Mouse (Mus musculus) kidney, adult 10 weeks (tissue): ENCODE measurements around the gene Rbm42. TPM values are rescaled to one million over a fixed set of nuclear protein-coding genes. Genes with fewer than 3 reads are reported as not detected.

Experiments
- polyA plus RNA-seq: library from polyadenylated mRNA; stranded (reverse); fragments of 350-450 nt; fragmentation: Illumina TruSeq; extraction: RNeasy Lipid Tissue Mini Kit (QIAGEN cat#74804); gene quantifications from one replicate; pipeline ENCODE4 v1.2.3, GENCODE M21; 2014; ENCODE audit warnings: low read depth, low replicate concordance

Rbm42 gene
- polyA plus RNA-seq: 0.40 TPM

GRCm38 (mm10) chr7:30649591-30650540 lies at the start of gene Rbm42:
TSS of gene Rbm42 (minus strand) at chr7:30650317.

GRCm38 (mm10) chr7:30698589-30698988 lies 48.5 kb upstream of the Rbm42 start, which contains the start of gene 2200002J24Rik:
TSS of gene 2200002J24Rik (plus strand) at chr7:30698926.

GRCm38 (mm10) chr7:30671480-30671879 lies 21.4 kb upstream of the Rbm42 start, which contains the start of gene Pmis2:
TSS of gene Pmis2 (minus strand) at chr7:30671605.

GRCm38 (mm10) chr7:30664529-30665200 lies 14.5 kb upstream of the Rbm42 start, which contains the start of gene Haus5:
TSS of gene Haus5 (minus strand) at chr7:30664994.

GRCm38 (mm10) chr7:30635752-30636151 lies 14.4 kb downstream of the Rbm42 start, which contains the start of gene Etv2:
TSS of gene Etv2 (minus strand) at chr7:30635852.

GRCm38 (mm10) chr7:30625530-30626384 lies 24.4 kb downstream of the Rbm42 start, which contains the start of gene Cox6b1:
TSS of gene Cox6b1 (minus strand) at chr7:30626151.

GRCm38 (mm10) chr7:30612654-30613402 lies 37.3 kb downstream of the Rbm42 start, which contains the start of gene Upk1a:
TSS of gene Upk1a (minus strand) at chr7:30612847.

GRCm38 (mm10) chr7:30598786-30599185 lies 51.3 kb downstream of the Rbm42 start, which contains the start of gene Zbtb32:
TSS of gene Zbtb32 (minus strand) at chr7:30598909.

Other genes starting within 250 kb of the Rbm42 start
- 0.97 TPM for gene Tyrobp, start 236.6 kb downstream of the Rbm42 start, polyA plus RNA-seq
- gene Hcst, start 230.5 kb downstream of the Rbm42 start, polyA plus RNA-seq: not detected
- gene Nfkbid, start 228.6 kb downstream of the Rbm42 start, polyA plus RNA-seq: not detected
- 1.6 TPM for gene Aplp1, start 204.8 kb downstream of the Rbm42 start, polyA plus RNA-seq
- not detected for gene Kirrel2, start 192.6 kb downstream of the Rbm42 start, polyA plus RNA-seq
- 3.5 TPM for gene Nphs1, start 192.0 kb downstream of the Rbm42 start, polyA plus RNA-seq
- gene Prodh2, start 156.7 kb downstream of the Rbm42 start, polyA plus RNA-seq: 2.5 TPM
- 0.12 TPM for gene Arhgap33, start 115.3 kb downstream of the Rbm42 start, polyA plus RNA-seq
- gene Hspb6, start 98.1 kb downstream of the Rbm42 start, polyA plus RNA-seq: 6.5 TPM
- gene Proser3, start 98.0 kb downstream of the Rbm42 start, polyA plus RNA-seq: 0.81 TPM
- gene Lin37, start 90.5 kb downstream of the Rbm42 start, polyA plus RNA-seq: not detected
- gene U2af1l4, start 87.0 kb downstream of the Rbm42 start, polyA plus RNA-seq: 15.9 TPM
- 2.1 TPM for gene Gm49396, start 87.0 kb downstream of the Rbm42 start, polyA plus RNA-seq
- gene Psenen, start 86.7 kb downstream of the Rbm42 start, polyA plus RNA-seq: 24.8 TPM
- gene Igflr1, start 84.9 kb downstream of the Rbm42 start, polyA plus RNA-seq: not detected
- 2.1 TPM for gene Kmt2b, start 61.6 kb downstream of the Rbm42 start, polyA plus RNA-seq
- not detected for gene Zbtb32, start 51.4 kb downstream of the Rbm42 start, polyA plus RNA-seq
- gene Upk1a, start 37.5 kb downstream of the Rbm42 start, polyA plus RNA-seq: not detected
- 1,773 TPM for gene Cox6b1, start 24.2 kb downstream of the Rbm42 start, polyA plus RNA-seq
- not detected for gene Etv2, start 14.5 kb downstream of the Rbm42 start, polyA plus RNA-seq
- 1.5 TPM for gene Haus5, start 14.7 kb upstream of the Rbm42 start, polyA plus RNA-seq
- not detected for gene Pmis2, start 21.3 kb upstream of the Rbm42 start, polyA plus RNA-seq
- gene 2200002J24Rik, start 48.6 kb upstream of the Rbm42 start, polyA plus RNA-seq: not detected
- 6.0 TPM for gene Atp4a, start 61.9 kb upstream of the Rbm42 start, polyA plus RNA-seq
- gene Tmem147, start 79.2 kb upstream of the Rbm42 start, polyA plus RNA-seq: 25.1 TPM
- gene Gapdhs, start 93.4 kb upstream of the Rbm42 start, polyA plus RNA-seq: not detected
- gene Sbsn, start 101.2 kb upstream of the Rbm42 start, polyA plus RNA-seq: 0.24 TPM
- not detected for gene Dmkn, start 113.4 kb upstream of the Rbm42 start, polyA plus RNA-seq
- not detected for gene Krtdap, start 137.6 kb upstream of the Rbm42 start, polyA plus RNA-seq
- not detected for gene Ffar2, start 173.5 kb upstream of the Rbm42 start, polyA plus RNA-seq
- gene Ffar3, start 205.9 kb upstream of the Rbm42 start, polyA plus RNA-seq: not detected
- not detected for gene Ffar1, start 211.2 kb upstream of the Rbm42 start, polyA plus RNA-seq
- not detected for gene Cd22, start 230.0 kb upstream of the Rbm42 start, polyA plus RNA-seq